Mouse (Mus musculus) liver, embryonic 14 days (tissue): ENCODE results near the gene Hpse2. TPM values are rescaled to one million over a fixed set of nuclear protein-coding genes. Genes with fewer than 3 reads are reported as not detected.

Experiments
- polyA plus RNA-seq: library from polyadenylated mRNA; depleted of rRNA; stranded (reverse); fragments of >200 nt; gene quantifications from 2 replicates; pipeline ENCODE4 v1.2.3, GENCODE M21; 2012; rRNA removed

Hpse2 gene
- polyA plus RNA-seq, result 0.01 and 0.02 TPM in 2 replicates

DNA sequence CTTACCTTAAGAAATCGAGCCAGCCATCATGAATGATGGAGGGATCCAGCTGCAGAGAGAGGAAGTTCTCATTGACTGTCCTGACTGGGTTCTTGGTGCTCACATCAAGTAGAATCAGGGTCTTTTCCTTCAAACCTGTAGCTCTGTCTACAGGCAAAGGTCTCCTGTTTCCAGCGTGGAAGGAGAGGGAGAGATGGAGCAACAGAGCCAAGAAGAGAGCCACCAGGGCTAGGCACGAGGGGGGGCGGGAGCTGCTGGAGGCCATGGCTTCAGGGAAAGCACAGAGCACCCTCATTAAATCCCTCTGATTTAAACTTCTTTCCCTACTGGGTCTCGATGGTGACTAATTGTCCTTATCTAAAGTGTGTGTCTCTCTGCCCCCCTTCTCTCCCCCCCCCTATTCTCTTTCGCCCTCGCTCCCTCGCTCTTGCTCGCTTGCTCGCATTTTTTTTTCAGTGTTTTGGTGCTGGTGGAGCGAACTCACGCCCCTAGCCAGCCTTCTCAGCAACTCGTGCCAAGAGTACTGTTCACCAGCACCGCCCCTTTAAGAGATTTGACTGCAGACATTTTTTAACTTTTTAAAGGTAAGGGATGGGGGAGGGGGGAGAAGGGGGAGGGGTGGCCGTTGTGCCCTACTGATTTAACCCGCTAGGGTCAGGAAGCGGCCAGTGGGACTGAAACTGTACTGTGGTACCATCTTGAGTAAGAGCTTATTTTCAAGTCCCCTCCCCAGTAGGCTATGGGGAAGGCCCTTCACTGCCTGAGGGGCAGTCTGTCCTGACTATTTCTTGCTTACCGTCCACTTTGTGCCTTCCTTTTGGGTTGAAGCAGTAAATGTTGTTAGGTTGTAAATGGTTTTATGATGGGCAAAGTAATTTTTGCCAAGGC, at the start of gene Hpse2:
Hpse2 (minus strand) TSS at position 339 of the 888 bp plus-strand sequence.

DNA sequence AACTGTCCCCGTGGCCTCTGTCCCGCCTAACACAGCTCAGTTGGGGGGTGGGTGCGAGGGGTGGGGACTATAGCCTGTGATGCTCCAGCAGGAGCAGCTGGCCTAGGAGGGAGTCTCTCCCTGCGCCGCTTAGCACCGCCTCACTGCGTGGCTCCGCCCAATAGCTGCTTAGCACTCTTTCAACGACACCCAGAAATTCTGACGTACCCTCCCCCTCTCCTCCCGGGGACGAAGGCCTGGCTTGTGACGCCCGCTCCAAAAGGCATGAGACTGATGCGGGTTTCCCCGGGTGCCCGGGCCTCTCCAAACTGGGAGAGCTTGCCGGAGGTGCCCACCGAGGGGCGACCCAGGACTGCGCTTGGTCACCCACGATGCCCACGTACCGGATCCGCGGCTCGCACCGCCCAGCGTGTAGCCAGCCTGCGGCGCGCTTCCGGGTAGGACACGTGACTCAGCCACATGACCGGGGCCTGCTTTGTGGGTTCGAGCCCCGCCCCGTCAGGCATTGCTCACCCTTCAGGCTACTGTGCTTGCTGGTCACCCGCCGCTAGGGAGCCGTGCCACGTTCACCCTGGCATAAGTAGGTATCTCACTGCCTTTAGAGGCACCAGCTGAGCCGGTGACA, 608.5 kb downstream of the Hpse2 start, which contains the start of gene Hps1:
Hps1 (minus strand) TSS at position 448 of the 625 bp plus-strand sequence.

DNA sequence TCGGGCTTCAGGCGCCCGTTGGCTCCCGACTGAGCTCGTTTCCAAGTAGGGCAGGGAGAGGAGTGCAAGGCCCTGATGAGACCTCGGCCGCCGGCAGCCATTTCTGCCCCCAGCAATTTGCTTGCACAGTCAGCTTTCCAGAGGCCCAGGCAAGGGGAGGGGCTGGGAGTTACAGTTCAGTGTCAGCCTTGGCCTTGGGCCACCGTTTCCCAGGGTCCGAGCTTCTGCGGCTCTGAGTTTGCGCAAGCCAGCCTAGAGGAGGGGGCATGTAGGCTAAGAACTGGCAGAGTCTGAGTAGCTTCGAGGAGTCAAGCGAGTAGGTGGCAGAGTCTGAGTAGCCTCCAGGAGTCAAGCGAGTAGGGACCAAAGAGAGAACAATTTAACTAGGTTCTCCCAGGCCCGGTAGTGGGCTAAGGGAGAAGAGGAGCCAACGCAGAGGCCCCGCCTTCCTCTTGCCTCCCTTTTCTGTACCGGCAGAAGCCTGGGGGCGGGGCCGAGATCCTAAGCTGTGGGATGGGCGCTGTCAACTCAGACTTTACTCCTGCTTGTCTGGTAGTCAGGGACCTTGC, 635.7 kb downstream of the Hpse2 start, which contains the start of gene Pyroxd2:
Pyroxd2 (minus strand) TSS at position 413 of the 569 bp plus-strand sequence.

Other genes starting within 250 kb of the Hpse2 start
- 0.07 and 0.15 TPM in 2 replicates for gene Cnnm1, start 52.1 kb upstream of the Hpse2 start, polyA plus RNA-seq
- gene Got1, start 136.2 kb upstream of the Hpse2 start, polyA plus RNA-seq, result 10.2 and 10.9 TPM in 2 replicates
- 0.05 and 0.09 TPM in 2 replicates for gene Nkx2-3, start 224.0 kb upstream of the Hpse2 start, polyA plus RNA-seq